Mouse (Mus musculus): ENCODE measurements at regions not wholly inside any gene's neighbourhood (a gene's known extent, or its start where the extent isn't known, plus 50 kb on each side); places are given as distances from the start of the nearest gene placed in this dataset.
"Not testable (repeated sequence)": the region's sequence is repeated elsewhere in the genome, so short reads cannot be mapped to it uniquely, and the experiment has no call there.

DNA sequence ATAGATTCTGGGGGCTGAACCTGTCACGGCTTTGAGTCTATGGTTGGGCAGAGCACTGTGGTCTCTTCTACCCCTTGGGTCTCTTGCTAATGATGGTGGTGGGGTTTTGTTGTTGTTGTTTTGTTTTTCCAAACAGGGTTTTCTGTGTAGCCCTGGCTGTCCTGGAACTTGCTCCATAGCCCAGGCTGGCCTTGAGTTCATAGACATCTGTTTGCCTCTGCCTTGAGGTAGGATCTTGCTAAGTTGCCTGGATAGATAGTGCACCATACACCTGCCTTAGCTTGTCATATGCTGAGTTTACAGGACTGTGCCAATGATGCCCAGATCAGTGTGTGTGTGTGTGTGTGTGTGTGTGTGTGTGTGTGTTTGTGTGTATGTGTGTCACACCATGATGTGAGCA, 121.6 kb upstream of the Cpsf6 start:
- no peak for ATAC-seq
- POLR2A ChIA-PET: no interaction called here
- in situ Hi-C loops (cut with MboI; ENCODE audit: low pct_unique_long_range_greater_than_20kb): no loop called here
- no peak for TF ChIP-seq CTCF (IDR thresholded peaks at IDR 0.05)
- no peak for DNase-seq (ENCODE audit: low read depth, low spot score)
- peaks cover 10% of the 10 kb centered on the region for H3K27me3 ChIP-seq
- CTCF ChIA-PET: no interaction called here

DNA sequence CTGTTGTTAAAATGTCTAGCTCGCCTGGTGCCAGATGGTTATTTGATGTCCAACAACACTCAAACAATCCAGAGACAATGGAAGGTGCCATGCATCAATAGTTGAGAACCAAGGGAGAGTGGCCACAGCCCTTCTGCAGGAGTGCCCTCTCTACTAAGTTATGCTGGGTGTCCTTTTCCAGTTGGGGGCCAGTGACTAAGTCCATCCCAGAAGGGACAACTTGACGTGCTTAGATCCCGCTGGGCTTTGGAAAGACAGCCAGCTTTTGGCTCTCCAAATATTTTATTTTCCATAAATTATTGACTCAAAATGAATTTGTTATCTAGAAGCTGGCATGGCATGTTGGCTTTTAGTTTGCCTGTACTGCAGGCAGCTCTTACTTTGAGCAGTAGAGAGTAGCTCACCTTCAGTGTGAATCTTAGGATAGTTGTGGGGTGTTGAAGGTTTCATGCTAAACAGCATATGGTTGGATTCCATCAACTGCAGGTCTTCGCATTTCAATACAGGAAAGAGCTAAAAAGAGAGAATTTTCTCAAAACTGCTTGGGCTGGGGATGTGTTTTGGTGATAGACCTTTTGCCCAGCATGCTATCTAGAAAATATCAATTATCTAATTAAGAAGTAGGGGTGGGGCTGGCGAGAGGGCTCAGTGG, 120.8 kb upstream of the Cpsf6 start:
- ATAC-seq (no peak), DNase-seq (ENCODE audit: low read depth, low spot score) (no peak)
- in situ Hi-C loops (cut with MboI; ENCODE audit: low pct_unique_long_range_greater_than_20kb): no loop called here
- peaks cover 10% of the 10 kb centered on the region for H3K27me3 ChIP-seq
- POLR2A ChIA-PET: interaction anchor here (0.6 kb wide), 1 partner anchor 269 kb away, joined by 3 read pairs; no protein-coding TSS in a partner anchor
- no peak for TF ChIP-seq CTCF (IDR thresholded peaks at IDR 0.05)
- CTCF ChIA-PET: no interaction called here

DNA sequence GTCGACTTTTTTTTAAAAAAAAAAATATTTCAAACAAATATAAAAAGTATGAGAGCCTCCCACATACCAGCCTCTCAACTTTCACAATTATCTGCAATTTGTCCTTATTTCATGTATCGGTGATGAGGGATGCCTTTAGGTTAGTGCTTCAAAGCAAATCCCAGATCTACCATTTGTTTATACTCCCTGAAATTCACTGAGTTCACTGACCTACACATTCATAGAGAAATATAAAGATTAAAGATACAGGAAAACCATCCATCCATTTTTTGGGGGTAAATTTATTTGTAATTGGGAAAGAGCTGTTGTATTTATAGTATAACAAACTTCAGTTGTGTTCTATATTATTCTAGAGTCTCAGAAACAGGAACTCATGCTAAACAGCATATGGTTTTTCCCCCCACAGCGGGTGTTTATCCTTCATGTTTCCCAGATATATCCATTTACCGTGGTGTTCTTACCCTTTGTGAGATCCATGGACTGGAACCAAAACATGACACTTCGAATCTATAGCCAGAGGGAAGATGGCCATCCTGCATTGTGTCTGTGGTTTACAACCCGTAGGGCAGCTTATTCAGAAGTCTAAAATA, 120.1 kb upstream of the Cpsf6 start:
- no peak for DNase-seq (ENCODE audit: low read depth, low spot score)
- TF ChIP-seq CTCF (IDR thresholded peaks at IDR 0.05): no peak
- peaks cover 10% of the 10 kb centered on the region for H3K27me3 ChIP-seq
- in situ Hi-C loops (cut with MboI; ENCODE audit: low pct_unique_long_range_greater_than_20kb): no loop called here
- POLR2A ChIA-PET: interaction anchor here (0.6 kb wide), 1 partner anchor 268 kb away, joined by 3 read pairs; no protein-coding TSS in a partner anchor
- ATAC-seq: no peak
- CTCF ChIA-PET: no interaction called here

DNA sequence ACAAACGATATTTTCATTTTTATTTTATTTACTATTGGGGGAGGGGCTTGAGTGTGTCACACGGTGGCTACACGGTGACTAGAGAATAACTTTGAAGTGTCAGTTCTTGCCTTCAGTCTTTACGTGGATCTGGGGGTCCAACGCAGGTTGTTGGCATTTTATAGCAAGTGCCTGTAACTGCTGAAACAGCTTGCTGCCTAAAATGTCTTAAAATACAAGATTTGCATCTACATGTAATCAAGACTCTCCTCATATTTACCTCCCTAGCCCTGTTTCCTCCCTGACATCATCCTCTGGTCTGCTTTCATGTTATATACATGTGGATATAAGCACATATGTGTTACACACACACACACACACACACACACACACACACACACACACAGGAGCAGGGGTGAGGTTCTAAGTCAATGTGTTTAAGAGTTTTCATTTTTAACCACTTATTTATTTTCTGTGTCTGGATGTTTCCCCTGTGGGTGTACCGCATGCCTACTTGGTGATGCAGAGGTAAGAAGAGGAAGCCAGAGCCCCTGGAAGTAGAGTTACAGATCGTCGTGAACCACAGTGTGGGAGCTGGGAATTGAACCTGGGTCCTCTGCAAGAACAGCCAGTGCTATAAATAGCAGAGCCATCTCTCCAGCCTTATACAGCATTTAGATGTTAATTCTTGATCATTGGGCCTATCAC, 119.5 kb upstream of the Cpsf6 start:
- ChIA-PET CTCF (no interaction called here), POLR2A (no interaction called here)
- peaks cover 5% of the 10 kb centered on the region for H3K27me3 ChIP-seq
- ATAC-seq (no peak), DNase-seq (ENCODE audit: low read depth, low spot score) (no peak)
- TF ChIP-seq CTCF (IDR thresholded peaks at IDR 0.05): no peak
- in situ Hi-C loops (cut with MboI; ENCODE audit: low pct_unique_long_range_greater_than_20kb): no loop called here

DNA sequence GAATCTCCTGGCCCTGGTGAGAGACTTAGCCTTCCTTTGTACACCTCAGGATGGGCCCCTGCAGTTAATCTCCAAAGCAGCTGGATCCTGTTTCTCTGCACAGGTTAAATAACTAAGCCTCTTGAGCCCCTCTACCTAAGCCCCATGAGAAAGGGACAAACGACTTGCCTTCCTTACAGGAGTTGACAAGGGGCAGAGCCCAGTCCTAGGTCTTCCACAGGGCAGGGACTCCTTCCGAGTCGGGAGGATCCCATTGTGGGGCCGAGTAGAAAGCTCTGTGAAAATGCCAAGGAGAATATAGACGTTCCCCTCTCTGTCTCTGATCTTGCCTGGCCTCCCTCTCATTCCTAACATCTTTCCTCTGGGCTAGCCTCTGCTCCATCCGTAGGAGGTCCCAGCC, 118.7 kb upstream of the Cpsf6 start:
- H3K27me3 ChIP-seq: peaks cover 1% of the 10 kb centered on the region
- DNase-seq (ENCODE audit: low read depth, low spot score): no peak
- POLR2A ChIA-PET: no interaction called here
- in situ Hi-C loops (cut with MboI; ENCODE audit: low pct_unique_long_range_greater_than_20kb): no loop called here
- TF ChIP-seq CTCF (IDR thresholded peaks at IDR 0.05): no peak
- CTCF ChIA-PET: interaction anchor here (0.9 kb wide), 1 partner anchor 19 kb away, joined by 3 read pairs; no protein-coding TSS in a partner anchor
- ATAC-seq: no peak

DNA sequence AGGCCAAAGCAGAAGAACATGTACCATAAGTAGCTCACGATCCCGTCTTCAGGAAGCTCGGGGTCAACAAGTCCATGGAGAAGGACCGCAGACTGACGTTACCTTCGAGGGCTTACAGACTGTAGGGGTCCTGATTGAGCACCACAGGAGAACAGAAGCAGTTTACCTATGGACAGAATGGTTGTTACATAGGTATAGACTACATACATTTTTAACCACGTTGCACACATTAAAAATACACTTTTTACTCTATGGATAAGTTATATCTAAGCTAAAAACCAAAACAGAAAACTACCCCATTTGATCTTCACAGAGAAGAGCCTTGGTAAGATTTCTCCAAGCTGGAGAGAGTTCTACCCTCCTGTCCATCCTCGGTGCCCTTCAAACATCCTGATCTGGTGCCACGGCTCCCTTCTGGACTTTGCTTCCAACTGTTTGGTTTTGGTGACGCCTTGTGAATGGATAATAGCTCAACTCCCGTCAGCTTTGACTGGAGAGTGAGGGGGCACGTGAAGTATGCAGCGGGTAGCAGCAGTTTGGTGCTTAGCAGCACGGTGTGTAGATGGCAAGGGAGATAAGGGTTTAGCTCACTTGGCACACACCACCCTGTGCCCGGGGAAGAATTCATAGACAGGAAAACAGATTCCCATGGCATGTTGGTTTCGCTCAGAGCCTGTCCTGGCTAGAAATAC, 117.9 kb upstream of the Cpsf6 start:
- no peak for TF ChIP-seq CTCF (IDR thresholded peaks at IDR 0.05)
- ChIA-PET CTCF (interaction anchor here (0.9 kb wide), 1 partner anchor 19 kb away, joined by 3 read pairs; no protein-coding TSS in a partner anchor), POLR2A (no interaction called here)
- in situ Hi-C loops (cut with MboI; ENCODE audit: low pct_unique_long_range_greater_than_20kb): no loop called here
- DNase-seq (ENCODE audit: low read depth, low spot score) (no peak), ATAC-seq (no peak)
- H3K27me3 ChIP-seq: no peaks in the 10 kb centered on the region

DNA sequence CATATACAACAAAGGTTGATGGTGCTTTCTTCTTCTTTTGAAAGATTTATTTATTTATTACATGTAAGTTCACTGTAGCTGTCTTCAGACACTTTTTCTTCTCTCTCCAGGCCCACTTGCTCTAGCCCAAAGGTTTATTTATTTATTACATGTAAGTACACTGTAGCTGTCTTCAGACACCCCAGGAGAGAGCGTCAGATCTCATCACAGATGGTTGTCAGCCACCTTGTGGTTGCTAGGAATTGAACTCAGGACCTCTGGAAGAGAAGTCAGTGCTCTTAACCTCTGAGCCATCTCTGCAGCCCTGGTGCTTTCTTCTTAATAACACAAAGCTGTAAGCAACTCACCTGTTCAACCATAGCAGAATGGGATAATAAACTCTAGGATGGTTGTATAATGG, 117.3 kb upstream of the Cpsf6 start:
- in situ Hi-C loops (cut with MboI; ENCODE audit: low pct_unique_long_range_greater_than_20kb); CTCF ChIA-PET; H3K27me3 ChIP-seq; POLR2A ChIA-PET; DNase-seq (ENCODE audit: low read depth, low spot score); ATAC-seq: not testable (repeated sequence)

DNA sequence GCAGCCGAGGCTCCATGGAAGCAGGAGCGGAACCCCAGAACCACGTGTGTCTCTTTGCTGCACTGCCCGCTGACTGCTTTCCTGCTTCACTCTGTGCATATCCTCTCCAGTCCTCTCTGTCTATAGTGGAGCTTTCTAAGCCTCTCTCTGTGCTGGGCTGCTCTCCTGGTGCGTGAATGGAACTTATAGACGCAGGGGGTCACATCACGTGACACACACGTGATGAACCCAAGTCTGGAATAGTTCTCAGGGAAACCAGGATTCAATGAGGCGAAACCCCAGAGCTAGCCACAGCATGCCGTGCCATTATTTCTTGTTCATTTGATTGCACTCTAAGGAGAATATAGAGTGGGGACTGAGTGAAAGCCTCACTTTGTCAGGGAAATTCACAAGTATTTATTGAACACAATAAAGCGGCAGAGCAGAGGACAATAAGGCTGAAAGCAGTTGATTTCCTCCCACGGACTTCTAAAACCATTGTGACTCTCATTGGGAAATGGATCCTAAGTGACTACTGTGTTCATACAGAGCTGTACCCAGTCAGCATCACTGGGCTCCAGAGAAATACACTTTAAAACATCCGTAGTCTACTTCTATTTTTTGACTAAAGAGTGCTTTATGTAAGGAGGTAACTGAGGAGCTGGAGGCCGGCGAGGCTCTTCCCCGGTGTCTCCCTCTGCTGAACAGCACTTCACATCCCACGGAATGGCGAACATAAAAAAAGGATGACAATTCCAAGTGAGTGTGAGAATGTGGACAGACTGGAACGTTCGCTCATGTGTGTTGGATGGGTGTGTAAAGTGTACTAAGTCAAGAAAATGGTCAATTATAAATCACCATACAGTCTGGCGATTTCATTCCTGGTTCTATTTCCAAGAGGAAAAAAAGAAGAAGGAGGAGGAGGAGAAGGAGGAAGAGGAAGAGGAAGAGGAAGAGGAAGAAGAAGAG, 116.5 kb upstream of the Cpsf6 start:
- ChIA-PET POLR2A (no interaction called here), CTCF (no interaction called here)
- TF ChIP-seq CTCF (IDR thresholded peaks at IDR 0.05): no peak
- no peak for DNase-seq (ENCODE audit: low read depth, low spot score)
- in situ Hi-C loops (cut with MboI; ENCODE audit: low pct_unique_long_range_greater_than_20kb): no loop called here
- no peak for ATAC-seq
- no peaks in the 10 kb centered on the region for H3K27me3 ChIP-seq

DNA sequence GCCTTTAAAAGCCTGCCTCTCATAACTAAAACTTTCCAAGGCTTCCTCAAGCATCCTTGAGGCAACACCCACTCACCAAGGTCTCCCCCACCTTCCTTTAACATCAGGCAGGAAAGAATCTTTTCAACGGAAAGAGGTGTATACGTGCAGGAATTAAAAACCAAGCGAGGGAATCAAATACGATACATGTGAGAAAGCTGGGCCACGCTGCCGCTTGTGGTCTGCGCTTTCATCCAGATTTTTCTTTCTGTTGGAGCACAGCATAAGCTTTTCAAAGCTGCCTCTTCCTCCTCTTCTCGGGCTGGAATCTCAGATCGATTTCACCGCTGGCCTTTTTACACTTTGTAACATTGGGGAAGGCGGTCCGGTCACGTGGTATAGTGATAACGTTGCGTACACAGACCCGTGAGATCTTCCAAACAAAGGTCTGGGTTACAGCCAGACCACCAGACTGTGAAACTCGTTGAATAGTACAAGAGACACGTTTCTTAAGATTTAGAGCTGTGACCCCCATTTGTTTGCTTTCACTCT, 114.4 kb upstream of the Cpsf6 start:
- ATAC-seq (no peak), DNase-seq (ENCODE audit: low read depth, low spot score) (no peak)
- in situ Hi-C loops (cut with MboI; ENCODE audit: low pct_unique_long_range_greater_than_20kb): no loop called here
- ChIA-PET POLR2A (no interaction called here), CTCF (no interaction called here)
- no peaks in the 10 kb centered on the region for H3K27me3 ChIP-seq
- TF ChIP-seq CTCF (IDR thresholded peaks at IDR 0.05): no peak

DNA sequence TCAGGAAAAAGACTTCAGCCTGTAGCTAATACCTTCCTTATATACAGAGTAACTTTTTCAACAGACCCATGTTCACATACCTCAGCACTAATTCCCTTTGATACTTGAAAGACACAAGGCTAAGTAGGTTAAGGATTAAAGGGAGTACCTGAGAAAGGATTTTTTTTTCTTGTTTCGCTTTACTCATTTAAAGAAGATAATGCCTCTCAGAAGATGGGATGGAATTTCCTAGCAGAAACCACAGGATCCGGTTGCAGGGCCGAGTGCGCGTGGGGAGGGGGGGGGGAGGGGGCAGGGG, 114.0 kb upstream of the Cpsf6 start:
- ATAC-seq (no peak), DNase-seq (ENCODE audit: low read depth, low spot score) (no peak)
- ChIA-PET POLR2A (no interaction called here), CTCF (no interaction called here)
- no peak for TF ChIP-seq CTCF (IDR thresholded peaks at IDR 0.05)
- H3K27me3 ChIP-seq: no peaks in the 10 kb centered on the region
- in situ Hi-C loops (cut with MboI; ENCODE audit: low pct_unique_long_range_greater_than_20kb): no loop called here
